Mouse (Mus musculus) adrenal gland, postnatal 36 days (tissue): Measurements from ENCODE around the gene Dok3. TPM values are rescaled to one million over a fixed set of nuclear protein-coding genes. Genes with fewer than 3 reads are reported as not detected.

Experiments used
- DNase-seq, 2 experiments: peaks; one replicate each; pipeline ENCODE4 v3.0.0; 2021; ENCODE audit warnings: mixed read lengths in 1 of 2
- total RNA-seq, 2 experiments: library from RNA; stranded (reverse); gene quantifications; 2 replicates each; pipeline ENCODE4 v1.2.3; 2021

Gene Dok3
- total RNA-seq, 2 experiments from 2014 or later, result 2.3 to 4.6 TPM

- peak in 1 of 2 experiments; percentile 55 for DNase-seq
These were observed 22.4 kb downstream of the Dok3 start for GRCm38 (mm10) chr13:55506697-55507096.

- DNase-seq, result no peak
These were observed 23.3 kb downstream of the Dok3 start for GRCm38 (mm10) chr13:55505810-55506209.

GRCm38 (mm10) chr13:55504390-55504789 lies 24.7 kb downstream of the Dok3 start:
- no peak for DNase-seq

- no peak for DNase-seq
These were observed 26.7 kb downstream of the Dok3 start for GRCm38 (mm10) chr13:55502405-55502804.

GRCm38 (mm10) chr13:55500575-55500974 lies 28.5 kb downstream of the Dok3 start:
- DNase-seq, result no peak

GRCm38 (mm10) chr13:55498906-55499305 lies 30.2 kb downstream of the Dok3 start:
- DNase-seq, result no peak

GRCm38 (mm10) chr13:55496661-55497060 lies 32.4 kb downstream of the Dok3 start:
- DNase-seq, result peak; percentile 31 to 57

- DNase-seq, result no peak
These were observed 33.4 kb downstream of the Dok3 start for GRCm38 (mm10) chr13:55495702-55496101.

- peak; percentile 41 to 66 for DNase-seq
These were observed 34.0 kb downstream of the Dok3 start for GRCm38 (mm10) chr13:55494883-55495621.

- no peak for DNase-seq
These were observed 34.8 kb downstream of the Dok3 start for GRCm38 (mm10) chr13:55494257-55494656.

- DNase-seq, result peak; percentile 52 to 73
These were observed 41.3 kb downstream of the Dok3 start, which contains the start of gene Dbn1 for GRCm38 (mm10) chr13:55487578-55488498. Gene Dbn1 (minus strand): TSS chr13:55488111.

GRCm38 (mm10) chr13:55486916-55487577 lies 42.0 kb downstream of the Dok3 start:
- DNase-seq, result peak in 1 of 2 experiments; percentile 56

GRCm38 (mm10) chr13:55486029-55486794 lies 42.9 kb downstream of the Dok3 start:
- no peak for DNase-seq

- no peak for DNase-seq
These were observed 44.5 kb downstream of the Dok3 start for GRCm38 (mm10) chr13:55484520-55485088.

GRCm38 (mm10) chr13:55483593-55483992 lies 45.5 kb downstream of the Dok3 start:
- DNase-seq, result no peak

- DNase-seq, result no peak
These were observed 46.0 kb downstream of the Dok3 start for GRCm38 (mm10) chr13:55483071-55483470.

GRCm38 (mm10) chr13:55482542-55482941 lies 46.6 kb downstream of the Dok3 start:
- DNase-seq, result peak; percentile 68 to 76

- DNase-seq, result no peak
These were observed 49.2 kb downstream of the Dok3 start for GRCm38 (mm10) chr13:55479929-55480328.

- DNase-seq, result no peak
These were observed 50.1 kb downstream of the Dok3 start for GRCm38 (mm10) chr13:55479008-55479407.

- DNase-seq, result peak; percentile 34 to 58
These were observed 51.1 kb downstream of the Dok3 start for GRCm38 (mm10) chr13:55478036-55478435.

GRCm38 (mm10) chr13:55477492-55477891 lies 51.6 kb downstream of the Dok3 start:
- no peak for DNase-seq
